Mouse (Mus musculus) lung, postnatal 36 days (tissue): Measurements from ENCODE around the gene Pdcd6ip.
A peak's percentile ranks its signal among the peaks of the same experiment; 100 is the strongest.
"Not testable (repeated sequence)": the region's sequence is repeated elsewhere in the genome, so short reads cannot be mapped to it uniquely, and the experiment has no call there.

Experiments used
- DNase-seq: peaks from one replicate; pipeline ENCODE4 v3.0.0; 2022; ENCODE audit warnings: mixed read lengths

The Pdcd6ip gene

GRCm38 (mm10) chr9:113687461-113687860 lies 20.6 kb downstream of the Pdcd6ip start:
- DNase-seq = no peak

GRCm38 (mm10) chr9:113673721-113674120 lies 34.3 kb downstream of the Pdcd6ip start:
- DNase-seq = no peak

- DNase-seq = no peak
Observed at GRCm38 (mm10) chr9:113672352-113672751, 35.7 kb downstream of the Pdcd6ip start.

- no peak for DNase-seq
Observed at GRCm38 (mm10) chr9:113670857-113671106, 37.3 kb downstream of the Pdcd6ip start.

- no peak for DNase-seq
Observed at GRCm38 (mm10) chr9:113670105-113670856, 37.8 kb downstream of the Pdcd6ip start.

- no peak for DNase-seq
Observed at GRCm38 (mm10) chr9:113663476-113663875, 44.6 kb downstream of the Pdcd6ip start.

- DNase-seq = no peak
Observed at GRCm38 (mm10) chr9:113657837-113658236, 50.2 kb downstream of the Pdcd6ip start.

- DNase-seq = no peak
Observed at GRCm38 (mm10) chr9:113653571-113653970, 54.5 kb downstream of the Pdcd6ip start.

- DNase-seq = no peak
Observed at GRCm38 (mm10) chr9:113650787-113651186, 57.3 kb downstream of the Pdcd6ip start.

GRCm38 (mm10) chr9:113649211-113649610 lies 58.8 kb downstream of the Pdcd6ip start:
- DNase-seq = not testable (repeated sequence)

- no peak for DNase-seq
Observed at GRCm38 (mm10) chr9:113645837-113646169, 62.3 kb downstream of the Pdcd6ip start.

- peak; percentile 72 for DNase-seq
Observed at GRCm38 (mm10) chr9:113645153-113645836, 62.8 kb downstream of the Pdcd6ip start.

GRCm38 (mm10) chr9:113644701-113645100 lies 63.4 kb downstream of the Pdcd6ip start:
- no peak for DNase-seq

GRCm38 (mm10) chr9:113644076-113644475 lies 64.0 kb downstream of the Pdcd6ip start:
- DNase-seq = no peak

- DNase-seq = no peak
Observed at GRCm38 (mm10) chr9:113643669-113644068, 64.4 kb downstream of the Pdcd6ip start.

- no peak for DNase-seq
Observed at GRCm38 (mm10) chr9:113634986-113635385, 73.1 kb downstream of the Pdcd6ip start.

- DNase-seq = no peak
Observed at GRCm38 (mm10) chr9:113633168-113633744, 74.8 kb downstream of the Pdcd6ip start.

GRCm38 (mm10) chr9:113632350-113633043 lies 75.6 kb downstream of the Pdcd6ip start:
- DNase-seq = no peak

GRCm38 (mm10) chr9:113629632-113630031 lies 78.4 kb downstream of the Pdcd6ip start:
- DNase-seq = no peak

GRCm38 (mm10) chr9:113629191-113629590 lies 78.9 kb downstream of the Pdcd6ip start:
- no peak for DNase-seq

GRCm38 (mm10) chr9:113628780-113629179 lies 79.3 kb downstream of the Pdcd6ip start:
- no peak for DNase-seq

- no peak for DNase-seq
Observed at GRCm38 (mm10) chr9:113626730-113627129, 81.3 kb downstream of the Pdcd6ip start.

GRCm38 (mm10) chr9:113624086-113624485 lies 84.0 kb downstream of the Pdcd6ip start:
- no peak for DNase-seq

- DNase-seq = no peak
Observed at GRCm38 (mm10) chr9:113617081-113617480, 91.0 kb downstream of the Pdcd6ip start.
